Mouse (Mus musculus): ENCODE measurements around the gene Polr3gl.

GRCm38 (mm10) chr3:96568605-96569004, 25.4 kb downstream of the Polr3gl start:
- TF ChIP-seq CTCF (IDR thresholded peaks at IDR 0.05; ENCODE audit: low read depth) (no peak), EP300 (IDR thresholded peaks at IDR 0.05; ENCODE audit: low read depth) (no peak)
